Mouse (Mus musculus) frontal cortex, postnatal 25 days (tissue): Measurements from ENCODE around the gene Mettl27.
"Not testable (repeated sequence)": the region's sequence is repeated elsewhere in the genome, so short reads cannot be mapped to it uniquely, and the experiment has no call there.

ENCODE experiments used
- DNase-seq, 2 experiments: peaks; one replicate each; pipeline ENCODE4 v3.0.0; 2022; ENCODE audit warnings: low spot score in 2 of 2

The Mettl27 gene

DNA sequence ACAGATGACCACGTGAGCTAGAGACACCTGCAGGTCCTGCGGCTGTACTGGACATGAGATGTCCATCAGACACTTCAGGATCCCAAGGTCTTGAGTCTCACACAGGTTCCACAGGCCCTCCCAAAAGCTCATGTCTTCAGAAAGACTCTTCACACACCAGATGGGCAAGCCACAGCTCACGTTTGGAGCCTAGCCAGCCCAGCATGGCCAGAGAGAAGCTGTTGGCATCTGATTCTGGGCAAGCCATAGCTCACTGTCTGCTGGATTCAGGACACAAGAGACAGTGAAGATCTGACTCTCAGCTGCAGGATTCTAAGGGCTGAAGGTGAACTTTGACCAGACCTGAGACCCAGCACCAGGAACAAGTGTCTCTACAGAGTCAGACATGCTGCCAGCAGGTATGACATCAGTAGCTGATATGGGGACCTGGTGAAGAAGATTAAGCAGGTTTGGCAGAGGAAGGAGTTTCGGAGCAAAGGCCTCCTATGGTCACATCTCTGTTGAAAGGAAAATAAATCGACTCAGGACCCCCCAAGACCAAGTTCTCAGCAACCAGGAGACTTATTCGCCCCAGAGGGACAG lies 12.0 kb upstream of the Mettl27 start:
- no peak for DNase-seq

- no peak for DNase-seq
These were observed 11.1 kb upstream of the Mettl27 start for GRCm38 (mm10) chr5:134921106-134921505.

- no peak for DNase-seq
These were observed 9.0 kb upstream of the Mettl27 start for GRCm38 (mm10) chr5:134923141-134923540.

DNA sequence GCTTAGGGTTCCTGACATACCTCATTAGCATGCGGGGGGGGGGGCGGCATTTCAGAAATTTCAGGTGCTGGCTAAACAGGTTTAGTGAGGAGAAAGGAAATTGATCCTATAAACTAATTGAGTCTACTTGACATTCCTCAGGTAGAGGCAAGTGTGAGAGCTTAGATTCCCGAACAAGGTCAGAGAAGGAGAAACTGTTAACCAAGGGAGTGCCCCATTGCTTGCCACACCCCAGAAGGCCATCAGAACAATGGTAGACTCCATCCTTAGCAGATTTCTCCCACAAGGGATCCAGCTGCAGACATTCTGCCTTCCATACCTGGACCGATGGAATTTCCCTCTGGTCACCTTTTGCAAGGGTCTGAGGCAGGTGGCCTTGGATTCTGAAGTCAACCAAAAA lies 5.4 kb upstream of the Mettl27 start:
- DNase-seq = no peak

DNA sequence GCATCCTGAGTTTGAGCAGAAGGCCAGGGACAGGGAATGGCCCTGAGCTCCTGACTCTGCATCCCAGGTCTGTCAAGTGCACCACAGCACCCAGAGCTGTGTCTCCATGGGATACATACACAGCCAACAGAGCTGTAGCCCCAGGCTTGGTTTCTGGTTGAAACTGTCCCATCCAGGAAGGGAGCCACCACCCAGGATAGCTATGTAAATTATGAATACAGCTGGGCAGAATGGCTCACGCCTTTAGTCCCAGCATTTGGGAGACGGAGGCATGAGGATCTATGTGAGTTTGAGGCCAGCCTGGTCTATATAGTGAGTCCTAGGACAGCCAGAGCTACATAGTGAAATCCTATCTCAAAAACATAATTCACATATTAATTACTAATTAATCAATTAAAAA lies 2.2 kb upstream of the Mettl27 start:
- DNase-seq = no peak

DNA sequence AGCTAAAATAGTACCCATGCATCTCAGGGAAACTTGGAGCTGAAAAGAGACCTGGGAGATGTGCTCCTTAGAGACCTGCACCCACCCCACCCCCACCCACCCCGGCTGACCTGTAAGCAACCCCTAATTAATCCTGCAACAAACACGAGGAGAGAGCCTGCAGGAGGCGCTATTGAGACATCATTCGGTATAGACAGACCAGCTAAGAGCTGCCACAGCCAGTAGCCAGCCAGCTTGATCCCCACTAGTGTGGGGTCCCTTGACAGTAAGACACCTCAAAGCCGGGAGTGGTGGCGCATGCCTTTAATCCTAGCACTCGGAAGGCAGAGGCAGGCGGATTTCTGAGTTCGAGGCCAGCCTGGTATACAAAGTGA lies 722 bp downstream of the Mettl27 start:
- DNase-seq = peak; percentile 7 to 25

DNA sequence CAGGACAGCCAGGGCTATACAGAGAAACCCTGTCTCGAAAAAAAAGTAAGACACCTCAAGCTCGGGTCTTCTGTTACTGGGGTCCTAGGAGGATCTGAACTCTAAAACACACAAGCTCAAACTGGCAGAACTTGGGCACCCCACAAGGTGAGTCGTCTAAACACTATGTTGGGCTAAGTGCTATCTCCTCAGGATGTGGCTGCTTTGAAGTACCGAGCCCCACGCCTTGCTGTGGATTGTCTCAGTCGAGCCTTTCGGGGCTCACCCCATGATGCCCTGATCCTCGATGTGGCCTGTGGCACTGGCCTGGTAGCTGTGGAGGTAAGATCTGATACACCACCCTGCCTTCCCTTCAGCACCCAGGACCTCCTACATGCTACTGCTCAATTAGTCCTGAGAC lies 1.1 kb downstream of the Mettl27 start:
- no peak for DNase-seq

- DNase-seq = not testable (repeated sequence)
These were observed 1.5 kb downstream of the Mettl27 start for GRCm38 (mm10) chr5:134933686-134934085.

GRCm38 (mm10) chr5:134934666-134935065 lies 2.5 kb downstream of the Mettl27 start:
- DNase-seq = no peak

DNA sequence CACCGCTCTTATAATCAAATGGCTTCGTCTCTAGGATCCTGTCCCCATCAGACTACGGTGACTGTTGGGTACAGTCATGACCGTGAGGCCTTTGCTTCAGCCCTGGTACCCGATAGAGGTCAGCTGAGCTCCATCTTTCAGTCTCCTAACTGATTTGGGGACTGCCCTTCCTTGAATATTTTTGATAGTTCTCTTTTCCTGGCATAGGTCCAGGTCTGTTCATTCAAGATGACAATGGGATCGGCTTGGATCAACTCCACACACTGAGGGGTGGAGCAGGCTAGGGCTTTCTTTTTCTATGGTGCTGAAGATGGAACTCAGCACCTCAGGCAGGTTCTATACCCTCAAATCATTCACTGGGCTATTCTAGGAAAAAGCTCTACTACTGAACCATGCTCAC lies 3.9 kb downstream of the Mettl27 start:
- no peak for DNase-seq

DNA sequence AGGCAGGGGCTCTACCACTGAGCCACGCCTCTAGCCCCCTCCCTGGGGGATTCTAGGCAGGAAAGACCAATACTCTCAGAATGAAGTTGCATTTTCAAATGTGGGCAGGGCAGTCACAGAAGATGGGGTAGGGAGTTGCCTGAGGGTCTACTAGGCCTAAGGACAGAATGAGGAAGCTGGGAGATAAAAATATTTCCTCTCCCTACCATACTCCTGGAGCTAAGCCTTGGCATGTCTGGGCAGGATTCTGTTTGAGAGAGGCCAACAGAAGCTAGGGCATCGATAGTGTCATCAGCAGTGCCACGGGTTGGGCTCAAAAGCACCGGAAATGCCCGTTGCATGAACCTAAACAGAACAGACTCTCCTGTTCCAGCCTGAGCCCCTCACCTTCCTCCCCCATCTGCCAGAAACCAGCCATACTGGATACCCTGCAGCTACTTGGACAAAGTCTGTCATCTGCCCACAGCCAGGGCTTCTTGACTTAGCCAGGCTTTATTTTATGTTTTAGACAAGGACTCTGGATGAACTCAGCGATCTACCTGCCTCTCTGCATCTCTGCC lies 4.5 kb downstream of the Mettl27 start:
- DNase-seq = no peak

DNA sequence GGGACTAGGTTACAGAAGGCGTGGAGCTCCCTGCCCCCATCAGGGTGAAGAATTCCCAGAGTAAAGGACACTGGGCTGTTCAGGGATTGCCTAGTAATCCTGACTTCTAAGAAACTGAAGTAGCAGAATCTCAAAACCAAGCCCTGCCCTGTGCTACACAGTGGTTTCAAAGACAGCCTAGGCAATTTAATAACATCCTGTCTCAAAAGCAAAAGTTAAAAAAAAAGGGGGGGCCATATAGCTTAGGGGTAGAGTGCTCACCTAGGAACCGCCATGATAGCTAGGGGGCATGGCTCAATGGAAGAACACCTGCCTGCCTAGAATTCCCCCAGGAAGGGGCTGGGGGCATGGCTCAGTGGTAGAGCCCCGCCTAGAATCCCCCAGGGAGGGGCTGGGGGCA lies 6.9 kb downstream of the Mettl27 start:
- DNase-seq = no peak

GRCm38 (mm10) chr5:134939554-134939953 lies 7.4 kb downstream of the Mettl27 start:
- not testable (repeated sequence) for DNase-seq

GRCm38 (mm10) chr5:134941472-134942209 lies 9.5 kb downstream of the Mettl27 start:
- DNase-seq = no peak

DNA sequence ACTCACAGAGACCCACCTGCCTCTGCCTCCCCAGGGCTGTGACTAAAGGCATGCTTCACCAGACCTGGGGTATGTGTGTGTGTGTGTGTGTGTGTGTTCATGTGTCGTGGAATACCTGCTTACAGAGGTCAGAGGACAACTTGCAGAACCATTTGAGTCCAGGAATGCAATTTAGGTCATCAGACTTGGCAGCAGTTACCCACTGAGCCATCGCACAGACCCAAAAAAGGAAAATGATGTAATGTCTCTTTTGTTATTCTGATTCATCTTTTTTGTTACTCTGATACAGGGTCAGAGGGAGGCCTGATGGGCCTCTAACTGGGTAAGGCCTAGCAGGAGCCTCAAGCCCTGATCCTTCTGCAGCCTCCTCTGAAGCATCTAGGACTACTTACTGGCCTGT lies 10.6 kb downstream of the Mettl27 start:
- DNase-seq = no peak

GRCm38 (mm10) chr5:134944179-134944578 lies 12.0 kb downstream of the Mettl27 start:
- DNase-seq = no peak

- DNase-seq = no peak
These were observed 13.2 kb downstream of the Mettl27 start for GRCm38 (mm10) chr5:134945266-134945959.

DNA sequence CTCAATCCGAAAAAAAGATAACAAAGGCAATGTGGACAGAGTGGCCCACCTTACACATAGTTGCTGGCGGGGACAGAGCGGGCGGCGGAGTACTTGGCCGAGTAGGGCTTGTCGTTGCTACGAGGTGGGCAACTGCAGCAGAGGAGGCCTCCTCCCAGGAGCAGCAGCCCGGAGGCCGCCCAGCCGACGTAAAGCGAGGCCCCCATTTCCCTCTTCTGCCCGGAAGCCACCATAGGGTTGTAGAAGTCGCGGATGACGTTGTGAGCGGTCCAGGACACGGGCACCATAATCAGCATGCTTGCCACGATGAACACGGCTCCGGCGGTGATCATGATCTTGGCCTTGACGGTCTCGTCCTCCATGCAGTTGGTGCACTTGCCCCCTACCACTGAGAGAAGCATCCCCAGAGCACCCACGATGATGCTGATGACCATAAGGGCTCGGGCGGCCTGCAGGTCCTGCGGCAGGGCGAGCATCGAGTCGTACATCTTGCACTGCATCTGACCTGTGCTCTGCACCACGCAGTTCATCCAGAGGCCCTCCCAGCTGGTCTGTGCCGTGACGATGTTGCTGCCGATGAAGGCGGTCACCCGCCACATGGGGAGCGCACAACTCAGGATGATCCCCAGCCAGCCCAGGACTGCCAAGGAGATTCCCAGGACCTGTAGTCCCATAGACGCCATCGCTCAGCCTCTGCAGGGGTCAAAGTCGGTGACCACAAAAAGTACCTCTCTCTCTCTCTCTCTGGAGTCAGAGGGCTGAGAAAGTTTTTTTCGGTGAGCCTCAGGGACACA lies 14.1 kb downstream of the Mettl27 start:
- no peak for DNase-seq

DNA sequence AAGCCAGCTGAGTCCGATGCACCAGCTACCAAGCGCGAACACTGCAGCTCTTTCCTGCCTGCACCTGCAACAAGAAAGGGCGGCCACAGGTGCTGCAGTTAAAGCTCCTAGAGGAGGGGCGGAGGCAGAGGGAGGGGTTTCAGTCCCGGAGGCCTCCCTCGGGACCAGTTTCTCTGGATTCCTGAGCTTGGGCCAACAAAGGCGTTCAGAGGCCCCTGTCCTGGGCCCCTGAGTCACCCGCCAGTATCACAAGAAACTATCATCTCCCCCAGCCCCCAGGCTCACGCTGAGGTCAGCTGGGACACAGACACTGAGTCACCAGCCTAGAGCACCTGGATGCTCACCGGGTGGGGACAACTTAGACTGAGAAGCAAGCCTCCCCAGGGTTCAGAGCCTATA lies 14.7 kb downstream of the Mettl27 start, which contains the start of gene Cldn4:
Gene Cldn4, minus strand, starts transcription at position 78 of the 399 bp plus-strand sequence.
- no peak for DNase-seq

- DNase-seq = no peak
These were observed 15.4 kb downstream of the Mettl27 start for GRCm38 (mm10) chr5:134947420-134948084.

- no peak for DNase-seq
These were observed 15.9 kb downstream of the Mettl27 start for GRCm38 (mm10) chr5:134948085-134948439.
